Mouse (Mus musculus) liver, embryonic 12.5 days (tissue): Measurements from ENCODE around the gene Carmil2. TPM values are rescaled to one million over a fixed set of nuclear protein-coding genes. Genes with fewer than 3 reads are reported as not detected.

Source experiments
- ATAC-seq: fragments of 200-750 bp; cut with Nextera tagmentation; 2 replicates; pipeline ENCODE4 v1.8.0; 2017; ENCODE audit warnings: moderate number of reproducible peaks, mild to moderate bottlenecking, moderate library complexity
- H3K27ac ChIP-seq: fragments of 300-500 bp; sonication (generic); 2 replicates; pipeline ENCODE4 v1.5.1; 2016; ENCODE audit warnings: mild to moderate bottlenecking
- H3K27me3 ChIP-seq: fragments of 300-500 bp; sonication (generic); replicated peaks from 2 replicates; pipeline ENCODE4 v1.6.1; 2016; ENCODE audit warnings: mild to moderate bottlenecking, moderate library complexity
- H3K36me3 ChIP-seq: fragments of 300-500 bp; sonication (generic); 2 replicates; pipeline ENCODE4 v1.6.1; 2016; ENCODE audit warnings: mild to moderate bottlenecking, moderate library complexity
- H3K4me1 ChIP-seq: fragments of 300-500 bp; sonication (generic); 2 replicates; pipeline ENCODE4 v1.6.1; 2016
- H3K4me2 ChIP-seq: fragments of 300-500 bp; sonication (generic); 2 replicates; pipeline ENCODE4 v1.6.1; 2016; ENCODE audit warnings: mild to moderate bottlenecking, moderate library complexity
- H3K4me3 ChIP-seq: fragments of 300-500 bp; sonication (generic); 2 replicates; pipeline ENCODE4 v1.5.1; 2016; ENCODE audit warnings: mild to moderate bottlenecking, moderate library complexity
- H3K9ac ChIP-seq: fragments of 300-500 bp; sonication (generic); 2 replicates; pipeline ENCODE4 v1.6.1; 2016; ENCODE audit warnings: mild to moderate bottlenecking, moderate library complexity
- H3K9me3 ChIP-seq: fragments of 300-500 bp; sonication (generic); replicated peaks from 2 replicates; pipeline ENCODE4 v1.6.1; 2016; ENCODE audit warnings: mild to moderate bottlenecking, moderate library complexity
- WGBS: fragments of 180-500 bp; shearing (Covaris S2); methylation state at CpG from one replicate; pipeline ENCODE4 v1.1.7; 2016; ENCODE audit not compliant: insufficient replicate concordance; 5-methylcytosine and 5-hydroxymethylcytosine counted together
- polyA plus RNA-seq: library from polyadenylated mRNA; unstranded; fragments of >200 nt; fragmentation: Nextera tagmentation; extraction: Ambion mirVana; gene quantifications from 2 replicates; pipeline ENCODE4 v1.2.1, GENCODE M21; 2016

The Carmil2 gene
- 0.86 TPM in 2 replicates for polyA plus RNA-seq

DNA sequence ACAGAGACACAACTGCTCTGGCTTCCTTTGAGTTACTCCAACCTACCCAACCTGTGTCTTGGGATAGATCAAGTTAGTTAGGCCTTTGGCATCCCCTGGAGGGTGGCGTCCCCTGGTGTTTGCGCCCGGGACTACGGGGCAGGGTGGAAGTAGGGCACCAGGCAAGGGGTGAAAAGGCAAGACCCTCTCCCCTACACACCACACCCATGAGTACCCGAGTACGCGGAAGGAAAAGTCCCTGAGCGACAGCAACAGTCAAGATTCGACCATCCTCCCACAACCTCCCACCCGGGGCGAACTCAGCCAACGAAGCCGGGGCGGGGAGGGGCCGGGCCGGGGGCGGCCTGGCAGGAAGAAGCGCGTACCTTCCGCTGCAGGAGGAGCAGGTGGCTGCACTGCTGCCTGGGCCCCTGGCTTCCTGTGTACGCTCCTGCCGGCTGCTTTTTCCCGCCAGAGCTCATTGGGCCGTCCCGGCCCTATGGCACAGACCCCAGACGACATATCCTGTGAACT, at the start of gene Carmil2:
Gene Carmil2, plus strand, starts transcription at position 479 of the 513 bp plus-strand sequence.
- H3K9me3 ChIP-seq, result no peaks in the 10 kb centered on the region
- peak within 1 kb of the TSS; percentile 6; the same call in 1 of the 2 replicates for H3K4me3 ChIP-seq
- peaks cover 37% of the 10 kb centered on the region for H3K36me3 ChIP-seq
- H3K9ac ChIP-seq, result 0 out of 2 replicates have a peak within 1 kb of the TSS, but pooled peaks have one; percentile 27
- peak within 1 kb of the TSS; percentile 51 for H3K4me2 ChIP-seq
- 0 out of 2 replicates have a peak, but pooled peaks cover 3% of the 10 kb centered on the region for H3K27me3 ChIP-seq
- peaks cover 13% of the 10 kb centered on the region; the same call in 1 of the 2 replicates for H3K4me1 ChIP-seq
- peak; percentile 36; the same call in 1 of the 2 replicates for ATAC-seq
- 0 out of 2 replicates have a peak within 1 kb of the TSS, but pooled peaks have one; percentile 13 for H3K27ac ChIP-seq
- 8% methylated on average over 23 of the region's 26 CpGs for whole genome bisulfite sequencing

DNA sequence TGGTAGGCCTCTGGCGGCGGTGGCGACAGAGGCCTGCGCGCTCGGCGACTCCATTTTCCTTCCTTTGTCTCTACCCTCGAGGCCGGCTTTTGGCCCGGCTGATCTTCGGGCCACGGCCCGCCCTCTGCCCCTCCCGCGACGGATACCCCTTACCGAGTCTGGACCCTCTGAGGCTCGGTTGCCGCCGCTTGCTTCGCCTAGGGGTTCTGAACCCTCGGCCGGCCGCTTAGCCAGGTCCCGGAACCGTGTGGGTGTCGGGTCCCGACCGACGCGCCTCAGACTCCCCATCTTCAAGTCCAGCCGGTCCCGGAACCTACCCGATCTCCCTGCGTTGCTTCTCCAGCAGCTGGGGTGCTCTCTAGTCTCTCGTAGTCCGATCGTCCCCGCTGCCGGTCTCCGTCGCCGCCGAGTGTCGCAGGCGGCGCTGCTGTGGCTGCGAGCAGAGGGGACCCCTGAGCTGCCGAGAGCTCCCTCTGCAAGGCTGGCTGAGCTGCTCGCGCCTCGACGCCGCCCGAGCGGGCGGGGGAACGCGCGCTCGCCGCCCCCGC, 49.0 kb upstream of the Carmil2 start, which contains the start of gene Agrp:
Gene Agrp, minus strand, starts transcription at position 431 of the 548 bp plus-strand sequence.
- Histone ChIP-seq H3K9me3 (no peaks in the 10 kb centered on the region), H3K27me3 (no peaks in the 10 kb centered on the region), H3K27ac (peak within 1 kb of the TSS; percentile 100), H3K4me2 (peak within 1 kb of the TSS; percentile 86), H3K4me1 (peaks cover 49% of the 10 kb centered on the region), H3K9ac (peak within 1 kb of the TSS; percentile 99), H3K4me3 (peak within 1 kb of the TSS; percentile 93), H3K36me3 (peaks cover 11% of the 10 kb centered on the region)
- WGBS, result under 1% methylated on average over 61 of the region's 63 CpGs
- peak; percentile 44 for ATAC-seq

DNA sequence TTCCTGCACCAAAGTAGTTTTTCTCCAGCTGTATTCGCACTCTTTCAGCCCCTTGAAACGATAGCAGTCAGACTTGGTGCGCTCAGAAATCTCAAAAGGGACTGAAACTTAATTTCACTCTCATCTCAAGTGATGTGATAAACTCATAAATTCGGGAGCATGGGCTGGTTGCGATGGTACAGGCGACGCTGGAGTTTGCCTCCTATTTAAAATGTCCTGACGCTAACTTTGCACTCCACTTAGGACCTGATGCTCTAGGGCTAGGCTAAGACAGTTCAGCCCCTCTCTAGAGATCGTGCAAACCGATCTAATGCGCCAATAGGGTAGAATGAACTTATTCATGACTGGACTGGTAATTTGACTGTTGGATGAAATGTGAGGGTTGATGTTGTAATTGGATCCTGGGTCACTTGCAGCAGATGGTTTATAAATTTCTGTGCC, 48.5 kb upstream of the Carmil2 start:
- Histone ChIP-seq H3K27me3 (no peaks in the 10 kb centered on the region), H3K4me2 (peak overlapping the region; percentile 86), H3K27ac (peak overlapping the region; percentile 100), H3K9me3 (no peaks in the 10 kb centered on the region), H3K36me3 (peaks cover 11% of the 10 kb centered on the region), H3K4me1 (peaks cover 55% of the 10 kb centered on the region), H3K4me3 (peak overlapping the region; percentile 93), H3K9ac (peak overlapping the region; percentile 99)
- 0 out of 2 replicates have a peak, but pooled peaks have one; percentile 26 for ATAC-seq
- 2% methylated on average over 11 of the region's 11 CpGs for WGBS

DNA sequence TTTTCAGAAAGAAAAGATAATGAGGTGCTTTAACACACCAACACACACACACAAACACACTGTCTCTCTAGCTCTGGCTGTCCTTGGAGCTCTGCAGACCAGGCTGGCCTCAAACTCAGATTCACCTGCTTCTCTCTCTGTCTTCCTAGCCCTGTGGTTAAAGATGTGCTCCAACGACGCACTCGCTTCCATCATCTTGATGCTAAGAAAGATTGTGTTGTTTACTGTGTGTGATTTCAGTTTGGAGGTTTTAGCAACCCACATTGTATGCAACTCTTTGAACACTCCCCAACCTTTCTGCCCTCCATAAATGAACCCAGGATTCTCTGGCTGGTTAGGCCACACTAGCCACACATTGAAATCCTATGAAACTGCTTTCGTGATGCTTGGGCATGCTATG, 47.6 kb upstream of the Carmil2 start:
- H3K4me3 ChIP-seq, result peak overlapping the region; percentile 93
- peaks cover 56% of the 10 kb centered on the region for H3K4me1 ChIP-seq
- H3K27ac ChIP-seq, result peak overlapping the region; percentile 41; the same call in 1 of the 2 replicates
- no peaks in the 10 kb centered on the region for H3K9me3 ChIP-seq
- H3K36me3 ChIP-seq, result peaks cover 14% of the 10 kb centered on the region
- no peak for ATAC-seq
- WGBS, result 73% methylated on average over 4 of the region's 4 CpGs
- peak overlapping the region; percentile 99 for H3K9ac ChIP-seq
- no peaks in the 10 kb centered on the region for H3K27me3 ChIP-seq
- H3K4me2 ChIP-seq, result peak overlapping the region; percentile 86

- Histone ChIP-seq H3K4me2 (no peak overlapping the region), H3K9me3 (no peaks in the 10 kb centered on the region), H3K27me3 (no peaks in the 10 kb centered on the region), H3K36me3 (peaks cover 24% of the 10 kb centered on the region), H3K4me1 (peaks cover 53% of the 10 kb centered on the region), H3K4me3 (no peak overlapping the region), H3K27ac (no peak overlapping the region), H3K9ac (no peak overlapping the region)
- 65% methylated on average over 1 of the region's 1 CpGs for WGBS
- no peak for ATAC-seq
Observed at GRCm38 (mm10) chr8:105639835-105640234, 46.2 kb upstream of the Carmil2 start.

- Histone ChIP-seq H3K36me3 (peaks cover 31% of the 10 kb centered on the region), H3K4me1 (peaks cover 46% of the 10 kb centered on the region), H3K27ac (no peak overlapping the region), H3K9ac (no peak overlapping the region), H3K27me3 (no peaks in the 10 kb centered on the region), H3K4me3 (no peak overlapping the region), H3K4me2 (no peak overlapping the region), H3K9me3 (no peaks in the 10 kb centered on the region)
- ATAC-seq, result no peak
- 87% methylated on average over 2 of the region's 2 CpGs for WGBS
Observed at GRCm38 (mm10) chr8:105640511-105640910, 45.6 kb upstream of the Carmil2 start.

- no peak for ATAC-seq
- 95% methylated on average over 1 of the region's 1 CpGs for WGBS
- peaks cover 54% of the 10 kb centered on the region for H3K36me3 ChIP-seq
Observed at GRCm38 (mm10) chr8:105645205-105645604, 40.9 kb upstream of the Carmil2 start.

GRCm38 (mm10) chr8:105648929-105649328, 37.1 kb upstream of the Carmil2 start:
- WGBS, result 95% methylated on average over 1 of the region's 1 CpGs
- H3K4me3 ChIP-seq, result no peak overlapping the region
- peaks cover 72% of the 10 kb centered on the region for H3K36me3 ChIP-seq

More at GRCm38 (mm10) chr8:105645205-105645604, 40.9 kb upstream of the Carmil2 start:
- peaks cover 25% of the 10 kb centered on the region for H3K4me1 ChIP-seq
- no peaks in the 10 kb centered on the region for H3K27me3 ChIP-seq
- H3K4me3 ChIP-seq, result no peak overlapping the region
- no peak overlapping the region for H3K27ac ChIP-seq
- no peak overlapping the region for H3K9ac ChIP-seq
- no peaks in the 10 kb centered on the region for H3K9me3 ChIP-seq
- no peak overlapping the region for H3K4me2 ChIP-seq

DNA sequence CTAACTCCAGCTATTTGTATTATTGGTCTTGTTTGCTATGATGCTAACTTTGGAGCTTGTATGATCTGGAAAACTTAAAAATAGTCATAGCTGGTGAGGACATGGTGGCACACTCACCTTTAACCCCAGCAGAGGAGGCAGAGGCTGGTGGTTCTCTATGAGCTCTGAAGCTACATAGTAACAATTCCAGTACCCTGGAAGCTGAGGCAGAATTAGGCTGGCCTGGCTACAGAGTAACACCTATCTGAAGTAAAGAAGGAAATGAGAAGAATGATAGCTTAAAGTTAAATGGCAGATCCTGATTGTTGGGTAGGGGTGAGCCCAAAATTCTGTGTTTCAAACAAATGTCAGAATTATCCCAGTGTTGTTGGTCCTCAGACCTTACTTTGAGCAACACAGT, 28.4 kb upstream of the Carmil2 start:
- Histone ChIP-seq H3K27me3 (no peaks in the 10 kb centered on the region), H3K4me2 (no peak overlapping the region), H3K9me3 (no peaks in the 10 kb centered on the region), H3K27ac (no peak overlapping the region), H3K36me3 (peaks cover 46% of the 10 kb centered on the region), H3K9ac (no peak overlapping the region), H3K4me3 (no peak overlapping the region), H3K4me1 (no peaks in the 10 kb centered on the region)
- no peak for ATAC-seq

More at GRCm38 (mm10) chr8:105648929-105649328, 37.1 kb upstream of the Carmil2 start:
- H3K4me1 ChIP-seq, result 0 out of 2 replicates have a peak, but pooled peaks cover 11% of the 10 kb centered on the region
- no peaks in the 10 kb centered on the region for H3K9me3 ChIP-seq
- no peaks in the 10 kb centered on the region for H3K27me3 ChIP-seq
- H3K9ac ChIP-seq, result no peak overlapping the region
- H3K4me2 ChIP-seq, result no peak overlapping the region
- H3K27ac ChIP-seq, result no peak overlapping the region
- ATAC-seq, result no peak

DNA sequence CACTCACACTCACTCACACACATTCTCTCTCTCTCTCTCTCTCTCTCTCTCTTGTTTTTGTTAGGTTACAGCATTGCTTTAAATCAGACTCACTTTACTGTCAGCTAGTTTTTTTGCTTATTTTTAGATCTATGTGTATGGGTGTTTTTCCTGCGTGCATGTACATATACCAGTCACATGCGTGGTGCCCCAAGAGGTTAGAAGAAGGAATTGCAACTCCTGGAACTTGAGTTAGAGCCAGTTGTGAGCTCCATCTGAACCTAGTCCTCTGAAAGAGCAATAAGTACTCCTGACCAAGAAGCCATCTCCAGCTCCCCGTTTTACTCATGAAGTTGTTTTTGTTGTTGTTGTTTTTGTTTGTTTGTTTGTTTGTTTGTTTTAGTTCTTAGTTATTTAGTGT, 24.9 kb upstream of the Carmil2 start:
- Histone ChIP-seq H3K4me2 (no peak overlapping the region), H3K4me1 (no peaks in the 10 kb centered on the region)
- 76% methylated on average over 3 of the region's 3 CpGs for WGBS

DNA sequence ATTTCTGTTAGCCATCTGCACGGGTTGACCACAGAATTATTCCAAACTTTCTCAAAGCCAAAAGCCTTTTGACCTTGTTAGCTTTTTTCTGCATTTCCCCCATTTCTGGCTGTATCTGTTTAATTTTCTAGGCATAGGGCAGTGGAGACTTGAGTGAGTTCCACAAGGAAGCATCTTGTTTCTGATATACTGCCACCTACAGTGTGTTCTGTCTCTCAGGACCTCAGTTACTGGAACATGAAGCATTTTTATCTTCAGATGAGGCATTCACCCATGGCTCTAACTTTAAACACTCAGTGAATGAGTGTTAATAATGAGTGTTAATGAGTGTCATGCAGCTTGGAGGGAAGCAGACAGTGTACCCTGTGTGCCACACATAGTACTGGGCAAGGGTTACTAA, 8.2 kb upstream of the Carmil2 start:
- H3K36me3 ChIP-seq, result peaks cover 100% of the 10 kb centered on the region
- H3K4me1 ChIP-seq, result no peaks in the 10 kb centered on the region
- H3K9me3 ChIP-seq, result no peaks in the 10 kb centered on the region
- no peak overlapping the region for H3K9ac ChIP-seq
- H3K27ac ChIP-seq, result no peak overlapping the region
- H3K4me2 ChIP-seq, result no peak overlapping the region
- H3K4me3 ChIP-seq, result no peak overlapping the region
- no peaks in the 10 kb centered on the region for H3K27me3 ChIP-seq
- WGBS, result 84% methylated on average over 1 of the region's 1 CpGs
- ATAC-seq, result no peak

More for the DNA sequence above, 24.9 kb upstream of the Carmil2 start:
- no peak overlapping the region for H3K4me3 ChIP-seq
- H3K9ac ChIP-seq, result no peak overlapping the region
- H3K27me3 ChIP-seq, result no peaks in the 10 kb centered on the region
- H3K9me3 ChIP-seq, result no peaks in the 10 kb centered on the region
- ATAC-seq, result no peak
- H3K27ac ChIP-seq, result no peak overlapping the region
- peaks cover 60% of the 10 kb centered on the region for H3K36me3 ChIP-seq

DNA sequence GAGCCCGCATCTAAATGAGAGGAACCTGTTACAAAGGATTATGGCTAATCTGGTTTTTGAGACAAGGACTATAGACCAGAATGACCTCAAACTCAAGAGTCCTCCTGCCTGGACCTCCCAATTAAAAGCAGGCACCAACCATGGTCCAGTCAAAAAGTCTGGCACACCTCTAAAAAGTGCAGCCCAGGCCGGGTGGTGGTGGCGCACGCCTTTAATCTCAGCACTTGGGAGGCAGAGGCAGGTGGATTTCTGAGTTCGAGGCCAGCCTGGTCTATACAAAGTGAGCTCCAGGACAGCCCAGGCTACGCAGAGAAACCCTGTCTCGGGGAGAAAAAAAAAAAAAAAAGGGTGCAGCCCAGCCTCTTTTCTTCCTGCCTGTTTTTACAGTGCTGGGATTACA, 749 bp upstream of the Carmil2 start:
- Histone ChIP-seq H3K4me3 (no peak overlapping the region), H3K9me3 (no peaks in the 10 kb centered on the region), H3K27ac (no peak overlapping the region), H3K9ac (no peak overlapping the region), H3K4me1 (peaks cover 13% of the 10 kb centered on the region; the same call in 1 of the 2 replicates), H3K4me2 (peak overlapping the region; percentile 51), H3K36me3 (peaks cover 43% of the 10 kb centered on the region), H3K27me3 (0 out of 2 replicates have a peak, but pooled peaks cover 3% of the 10 kb centered on the region)
- ATAC-seq, result no peak
- WGBS, result 57% methylated on average over 7 of the region's 7 CpGs
